Mouse (Mus musculus): ENCODE results near the gene Pde10a.

DNA sequence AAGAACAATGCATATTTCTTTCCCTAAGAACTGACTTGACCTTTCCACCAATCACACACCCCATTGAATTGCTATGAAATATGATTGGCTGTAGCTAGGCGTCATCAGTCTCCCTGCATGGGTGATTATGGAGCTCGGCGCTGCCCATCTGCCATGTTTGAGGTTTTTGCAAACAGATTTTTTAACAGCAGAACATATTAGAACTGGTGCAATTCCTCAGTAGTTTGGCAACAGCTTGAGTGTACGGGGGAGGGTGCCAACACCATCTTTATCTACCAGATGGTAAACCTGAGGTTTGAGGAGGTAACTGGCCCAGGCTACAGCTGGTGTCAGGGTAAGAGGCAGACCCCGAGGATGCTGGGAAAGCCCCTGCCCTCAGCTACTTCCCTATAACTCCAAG lies 177.3 kb downstream of the Pde10a start:
- TF ChIP-seq CHD2 (IDR thresholded peaks at IDR 0.05; ENCODE audit: low read depth, low read length) (no peak), HCFC1 (IDR thresholded peaks at IDR 0.05; ENCODE audit: borderline replicate concordance, insufficient read depth, low read length) (no peak), MAFK (IDR thresholded peaks at IDR 0.05; ENCODE audit: insufficient read depth, low read depth, low read length) (no peak), ZC3H11A (IDR thresholded peaks at IDR 0.05; ENCODE audit: borderline replicate concordance, low read depth, low read length) (no peak)

Measured in ES-E14 (cell line).